Mouse (Mus musculus) erythroblast, adult 5-6 weeks (primary cell): ENCODE measurements around the gene Tex2. TPM values are rescaled to one million over a fixed set of nuclear protein-coding genes. Genes with fewer than 3 reads are reported as not detected.
"Not testable (repeated sequence)": the region's sequence is repeated elsewhere in the genome, so short reads cannot be mapped to it uniquely, and the experiment has no call there.

Experiments used
- ATAC-seq: replicated peaks from 2 replicates; pipeline ENCODE4 v1.8.0; 2016; ENCODE audit warnings: moderate number of reproducible peaks, mild to moderate bottlenecking, moderate TSS enrichment, inconsistent platforms; ENCODE audit not compliant: poor library complexity, low FRiP score, severe bottlenecking
- total RNA-seq, 2 experiments: library from RNA; stranded (forward) in 1 of 2; stranded (reverse) in 1 of 2; fragments of 150-400 nt in 1 of 2; fragments of 200-764, 138-1000 nt in 1 of 2; gene quantifications; 2 replicates each; pipeline versions ENCODE4 v1.2.3 to v1.2.4; 2015 to 2017; ENCODE audit warnings: low replicate concordance in 2 of 2

Tex2 gene
- total RNA-seq, 2 experiments from 2014 or later: 8.6 to 17.5 TPM

DNA sequence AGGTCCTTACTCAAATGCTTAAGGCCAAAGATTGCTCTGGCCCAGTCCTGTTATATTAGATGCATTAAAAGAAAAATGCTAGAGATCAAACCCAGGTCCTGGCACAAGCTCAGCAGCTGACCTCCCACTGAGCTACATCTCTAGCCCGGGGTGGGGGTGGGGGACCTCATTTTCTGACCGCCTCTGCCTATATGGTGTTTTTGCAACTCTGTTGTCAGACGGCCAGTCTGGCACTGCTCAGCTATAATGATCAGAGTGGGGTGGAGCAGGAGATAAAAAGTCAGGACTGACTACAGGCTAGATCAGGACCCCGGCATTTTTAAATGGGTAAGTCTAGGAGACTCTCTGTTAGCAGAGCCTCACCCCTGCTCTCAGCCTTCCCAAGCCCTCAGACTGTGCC lies 94.8 kb downstream of the Tex2 start:
- ATAC-seq: no peak

DNA sequence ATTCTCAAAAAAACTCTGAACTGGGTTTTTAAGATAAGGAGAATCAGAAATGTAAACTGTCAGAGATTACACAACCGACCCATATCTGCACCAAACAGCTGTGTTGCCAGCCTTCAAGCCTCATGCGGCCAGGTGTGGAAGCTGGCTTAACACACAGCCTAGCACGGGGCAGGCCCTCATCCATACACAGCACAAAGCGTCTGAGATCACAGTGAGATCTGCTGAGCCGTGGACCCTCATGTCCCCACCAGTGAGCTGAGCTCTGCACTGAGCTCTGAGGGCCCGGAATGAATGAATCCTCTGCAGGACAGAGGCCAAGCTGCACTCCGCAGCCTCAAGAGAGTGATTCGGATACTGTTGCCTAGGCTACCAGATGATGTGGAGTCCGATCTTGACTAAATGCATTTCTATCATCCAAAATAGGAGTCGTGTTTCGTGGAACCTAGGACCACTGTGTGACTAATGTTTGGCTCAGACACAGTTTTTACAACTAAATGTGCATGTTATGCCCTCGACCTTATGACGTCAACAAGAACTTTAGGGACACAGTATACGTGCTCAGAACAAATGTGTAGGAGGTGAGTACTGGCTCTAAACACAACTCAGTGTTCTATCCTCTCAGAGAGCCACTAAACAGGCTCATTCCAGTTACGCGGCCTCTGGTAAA lies 98.0 kb downstream of the Tex2 start:
- ATAC-seq: 0 out of 2 replicates have a peak, but pooled peaks have one; percentile 36

DNA sequence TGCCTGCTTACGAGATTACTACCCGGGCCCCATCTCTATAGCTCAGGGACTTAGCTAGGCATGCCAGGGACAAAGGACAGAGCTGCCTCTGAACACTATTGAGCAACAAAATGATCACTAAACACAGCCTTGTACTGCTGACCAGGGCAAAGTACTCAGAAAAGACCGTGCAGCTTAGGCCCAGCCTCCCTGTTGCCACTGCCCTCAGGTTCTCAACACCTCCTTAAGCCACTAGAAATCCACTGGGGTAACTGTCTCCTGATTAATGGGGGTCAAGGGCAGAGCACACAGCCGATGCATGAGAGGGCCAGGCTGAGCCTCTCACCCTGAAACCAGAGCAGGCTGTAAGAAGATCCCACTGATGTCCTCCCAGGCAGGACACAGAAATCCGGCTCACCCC lies 98.8 kb downstream of the Tex2 start:
- ATAC-seq: no peak

DNA sequence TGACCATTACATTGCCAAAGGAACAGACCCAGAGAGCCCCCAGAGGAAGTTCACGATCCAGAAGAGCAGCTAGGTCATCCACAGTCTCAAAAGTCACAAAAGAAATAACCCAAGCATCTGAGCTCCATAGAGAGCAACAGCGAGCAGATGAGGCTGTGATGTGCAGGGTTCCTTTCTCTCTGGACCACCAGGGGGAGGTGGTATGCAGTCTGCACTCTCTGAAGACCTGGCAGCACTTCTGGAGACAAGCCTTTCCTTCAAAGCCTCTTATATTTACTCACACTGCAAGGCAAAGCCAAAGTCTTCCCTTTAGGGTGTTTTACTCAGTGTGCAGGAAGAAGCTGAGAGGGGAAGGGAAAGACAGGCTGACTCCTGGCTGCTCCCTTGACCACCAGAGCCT lies 100.1 kb downstream of the Tex2 start:
- ATAC-seq: no peak

DNA sequence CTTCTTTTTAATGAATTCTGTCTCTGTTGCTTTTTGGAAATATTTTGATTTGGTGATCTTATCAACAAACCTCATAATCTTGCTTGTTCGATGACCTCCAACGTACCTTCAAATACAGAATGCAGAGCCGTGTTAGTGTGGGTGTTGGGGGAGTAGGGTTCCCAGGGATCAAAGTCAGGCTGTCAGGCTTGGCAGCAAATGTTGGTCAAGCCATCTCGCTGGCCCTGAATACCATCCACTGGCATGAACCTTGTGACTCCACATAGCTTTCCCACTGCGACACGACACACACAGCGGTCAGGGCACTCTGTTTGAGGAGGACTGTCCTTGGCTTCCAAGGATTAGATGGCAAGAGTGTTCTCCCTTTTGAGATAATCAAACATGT lies 101.2 kb downstream of the Tex2 start:
- ATAC-seq: no peak

DNA sequence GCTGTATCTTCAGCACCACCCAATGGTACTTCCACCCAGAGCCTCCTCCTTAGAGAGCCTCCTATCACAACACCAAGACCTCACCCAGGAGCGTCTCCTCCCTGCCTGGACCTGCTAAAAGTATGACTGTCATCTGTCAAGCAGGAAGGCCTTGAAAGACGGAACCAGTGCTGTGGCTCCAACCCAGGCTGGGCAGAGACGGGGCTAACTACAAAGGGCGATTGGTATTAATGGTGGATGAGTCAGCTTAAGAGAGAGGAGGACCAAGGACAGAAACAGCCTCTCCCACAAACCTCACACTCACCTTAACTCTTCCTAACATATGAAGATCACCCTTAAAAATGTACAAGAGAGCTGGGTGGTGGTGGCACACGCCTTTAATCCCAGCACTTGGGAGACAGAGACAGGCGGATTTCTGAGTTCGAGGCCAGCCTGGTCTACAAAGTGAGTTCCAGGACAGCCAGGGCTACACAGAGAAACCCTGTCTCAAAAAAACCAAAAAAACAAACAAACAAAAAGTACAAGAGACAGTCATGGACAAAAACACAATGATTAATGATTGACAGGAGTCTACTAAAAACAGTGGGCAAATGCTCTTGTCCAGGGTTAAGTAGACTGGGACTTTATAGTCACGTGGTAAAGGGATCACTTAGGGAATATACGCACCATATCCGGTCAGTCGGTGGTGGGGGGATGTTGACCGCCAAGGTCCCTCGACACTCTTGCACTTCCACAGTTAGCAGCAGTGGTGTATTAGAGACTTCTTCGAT lies 101.8 kb downstream of the Tex2 start:
- ATAC-seq: no peak

DNA sequence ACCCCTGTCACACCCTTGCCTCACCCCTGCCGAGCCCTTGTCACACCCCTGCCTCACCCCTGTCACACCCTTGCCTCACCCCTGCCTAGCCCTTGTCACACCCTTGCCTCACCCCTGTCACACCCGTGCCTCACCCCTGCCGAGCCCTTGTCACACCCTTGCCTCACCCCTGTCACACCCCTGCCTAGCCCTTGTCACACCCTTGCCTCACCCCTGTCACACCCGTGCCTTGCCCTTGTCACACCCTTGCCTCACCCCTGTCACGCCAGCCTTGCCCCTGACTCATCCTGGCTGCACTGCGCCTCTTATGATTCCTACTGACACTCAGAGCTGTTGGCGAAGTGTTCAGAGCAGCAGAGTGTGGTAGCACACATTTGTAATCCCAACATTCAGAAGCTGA lies 105.6 kb downstream of the Tex2 start:
- ATAC-seq: peak; percentile 54; the same call in 1 of the 2 replicates

DNA sequence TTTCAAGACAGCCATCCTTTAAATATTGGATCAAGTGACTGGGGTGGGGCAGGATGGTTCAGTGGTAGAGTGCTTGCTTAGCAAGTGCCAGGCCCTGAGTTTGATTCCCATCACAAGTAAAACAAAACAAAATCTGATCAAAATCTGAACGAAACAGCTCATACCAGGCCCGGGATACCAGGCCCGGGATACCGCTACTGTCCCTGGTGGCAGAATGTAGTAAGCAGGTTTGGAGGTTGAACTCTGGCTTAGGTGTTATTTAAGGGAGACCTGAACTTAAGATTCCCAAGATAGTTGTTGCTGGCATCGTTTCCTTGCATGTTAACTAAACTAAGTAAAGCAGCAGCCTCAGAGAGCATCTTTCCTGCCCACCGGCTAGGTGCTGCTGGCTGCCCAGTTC lies 107.0 kb downstream of the Tex2 start:
- no peak for ATAC-seq

DNA sequence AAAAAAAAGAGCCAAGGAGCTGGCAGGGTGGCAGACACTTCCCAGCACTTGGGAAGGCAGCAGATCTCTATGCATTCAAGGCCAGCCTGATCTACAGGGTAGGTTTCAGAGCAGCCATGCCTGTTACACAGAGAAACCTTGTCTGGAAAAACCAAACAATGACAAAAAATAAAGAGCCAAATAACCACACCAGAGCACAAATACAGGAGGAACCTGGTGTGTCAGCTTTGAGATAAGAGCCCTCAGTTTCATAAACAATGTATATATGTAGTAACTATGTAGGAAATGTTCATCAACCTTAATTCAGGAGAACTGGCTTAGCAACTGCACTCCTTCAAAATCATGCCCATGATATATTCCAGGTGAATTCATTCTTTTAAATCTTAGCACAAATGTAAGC lies 109.1 kb downstream of the Tex2 start:
- ATAC-seq: no peak

DNA sequence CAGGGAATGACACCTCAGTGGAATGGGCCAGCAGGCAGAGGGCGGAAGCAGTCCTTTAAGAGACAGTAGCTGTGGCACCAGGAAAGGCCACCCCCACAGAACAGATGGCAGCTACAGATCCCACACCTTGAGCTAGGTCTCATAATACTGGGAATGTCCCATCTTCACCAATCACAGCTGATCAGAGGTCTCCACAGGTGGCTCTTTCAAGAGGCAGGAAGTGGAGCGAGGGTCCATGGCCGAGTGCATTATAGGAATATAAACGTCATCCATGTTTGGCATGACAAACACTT lies 109.9 kb downstream of the Tex2 start:
- ATAC-seq: no peak

DNA sequence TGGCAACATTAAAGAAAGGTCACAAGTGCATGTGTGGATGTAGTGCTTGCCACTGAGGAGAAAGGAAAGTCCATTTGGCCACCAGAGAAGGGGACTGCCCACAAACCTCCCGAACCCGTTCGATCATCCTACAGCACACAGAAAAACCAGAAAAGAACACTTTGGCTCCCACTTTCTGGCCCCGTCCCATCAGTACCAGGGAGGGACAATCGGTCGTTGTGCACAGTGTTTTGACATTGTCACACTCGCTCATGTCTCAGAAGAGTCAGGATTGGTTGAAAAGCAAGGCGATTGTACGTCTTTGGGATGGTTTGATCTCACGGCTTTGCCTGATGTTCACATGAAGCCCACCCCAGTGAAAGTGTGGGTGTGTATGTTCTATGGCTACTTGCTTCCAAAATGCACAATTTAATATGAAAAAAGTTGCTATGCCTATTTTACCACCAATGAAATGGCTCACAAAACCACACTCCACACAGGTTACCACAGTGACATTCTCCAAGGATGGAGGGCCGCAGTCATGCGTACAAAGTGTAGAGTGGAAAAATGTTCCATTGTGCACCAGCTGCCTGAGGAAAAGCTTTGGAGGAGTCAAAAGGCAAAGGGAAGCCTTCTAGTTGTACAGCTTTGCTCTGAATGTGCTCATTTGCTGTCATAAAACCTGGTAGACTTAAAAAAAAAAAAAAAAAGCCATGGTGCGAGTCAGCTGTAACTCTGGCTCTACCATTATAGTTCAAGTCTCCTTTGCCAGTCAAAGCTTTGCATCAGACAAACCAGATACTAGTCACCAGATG lies 110.4 kb downstream of the Tex2 start:
- no peak for ATAC-seq

DNA sequence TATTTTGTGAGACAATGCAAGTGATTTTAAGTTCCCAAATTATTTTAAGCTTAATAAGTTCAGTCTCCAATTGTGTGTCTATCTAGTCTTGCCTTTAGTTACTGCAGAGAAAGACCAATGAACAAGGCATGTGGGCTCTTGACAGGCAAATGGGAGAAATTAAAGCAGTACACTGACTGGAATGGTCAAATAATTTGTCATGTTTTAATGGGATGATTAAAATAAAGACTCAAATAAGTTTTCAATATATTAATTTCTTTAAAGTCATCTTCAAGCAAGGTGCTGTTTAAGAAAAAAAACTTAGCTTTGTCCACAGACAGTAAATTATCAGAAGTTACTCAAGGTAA lies 111.1 kb downstream of the Tex2 start:
- no peak for ATAC-seq

DNA sequence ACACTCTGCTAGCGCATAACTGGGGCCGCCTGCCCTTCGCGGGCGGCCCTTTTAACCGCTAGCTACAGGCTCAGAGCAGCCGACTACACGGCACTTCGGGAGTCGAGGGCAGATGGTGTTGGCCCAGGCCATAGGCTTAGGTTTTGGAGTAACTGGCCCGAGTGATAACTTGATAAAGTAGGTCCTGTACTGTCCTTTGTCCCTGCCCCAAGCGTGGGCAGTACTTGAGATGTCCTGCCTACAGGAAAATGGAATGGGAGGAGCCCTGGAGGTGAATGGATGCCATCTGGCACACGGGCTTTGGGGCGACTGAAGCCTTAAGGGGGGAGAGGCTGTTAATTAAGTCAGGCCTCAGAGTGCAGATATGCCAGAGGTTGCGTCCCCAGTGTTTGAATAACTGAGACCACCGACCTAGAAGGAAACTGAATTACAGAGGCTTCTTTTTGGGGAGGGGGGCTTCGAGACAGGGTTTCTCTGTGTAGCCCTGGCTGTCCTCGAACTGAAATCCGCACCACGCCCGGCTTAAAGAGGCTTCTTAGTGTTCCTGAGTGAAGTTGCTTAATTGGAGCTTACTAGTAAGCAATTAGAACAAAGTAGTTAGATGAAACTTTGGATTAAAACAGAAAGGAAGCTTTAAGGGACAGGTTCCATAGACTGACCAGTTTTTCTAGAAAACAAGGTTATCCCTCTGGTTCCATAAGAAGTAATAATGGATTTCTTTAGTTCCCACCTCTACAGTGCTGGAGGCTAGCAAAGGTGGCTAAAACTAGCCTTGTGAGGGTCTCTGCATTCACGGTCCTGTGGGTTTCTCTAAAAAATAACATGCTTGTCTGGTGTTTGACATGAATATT lies 111.7 kb downstream of the Tex2 start:
- ATAC-seq: peak; percentile 52

DNA sequence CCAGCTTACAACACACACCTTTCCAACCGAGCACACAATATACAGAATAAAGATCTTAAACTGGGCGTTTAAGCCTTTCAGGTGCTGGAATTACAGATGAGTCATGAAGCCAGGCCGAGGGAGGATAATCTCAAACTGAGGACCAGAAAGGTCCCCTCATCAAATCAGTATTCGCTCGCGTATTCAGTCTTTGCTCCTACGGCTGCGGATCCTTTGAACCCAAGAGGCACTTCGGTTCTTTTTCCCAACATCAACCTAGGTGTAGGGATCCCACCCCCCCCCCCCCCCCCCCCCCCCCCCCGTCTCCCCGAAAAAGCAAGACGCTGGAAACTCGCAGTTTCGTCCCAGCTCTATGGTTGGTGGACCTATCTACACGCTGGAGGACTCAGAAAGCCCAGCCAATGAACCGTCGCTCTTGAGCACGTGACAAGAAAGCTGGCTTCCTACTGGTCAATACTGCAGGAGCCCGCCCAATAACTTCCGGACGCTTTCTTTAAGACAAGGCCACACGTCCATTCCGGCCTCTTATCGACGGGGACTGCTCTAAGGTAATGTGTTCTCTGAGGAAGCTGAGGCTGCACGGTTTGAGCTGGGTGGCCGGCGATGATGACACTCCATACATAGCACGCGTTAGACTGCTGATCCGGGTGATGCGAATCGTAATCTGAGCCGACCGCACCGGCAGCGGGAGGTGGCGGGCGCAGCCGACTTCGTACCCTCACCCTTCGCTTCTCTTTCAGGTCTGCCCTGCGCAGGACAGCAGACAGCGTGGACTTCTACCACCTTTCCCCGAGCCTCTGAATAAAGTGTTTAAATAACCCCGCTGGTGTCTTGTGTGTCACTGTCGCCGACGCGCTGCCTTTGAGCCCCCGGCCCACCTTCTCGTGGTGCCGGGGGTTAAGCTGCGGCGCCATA lies 112.6 kb downstream of the Tex2 start:
- ATAC-seq: peak; percentile 99

DNA sequence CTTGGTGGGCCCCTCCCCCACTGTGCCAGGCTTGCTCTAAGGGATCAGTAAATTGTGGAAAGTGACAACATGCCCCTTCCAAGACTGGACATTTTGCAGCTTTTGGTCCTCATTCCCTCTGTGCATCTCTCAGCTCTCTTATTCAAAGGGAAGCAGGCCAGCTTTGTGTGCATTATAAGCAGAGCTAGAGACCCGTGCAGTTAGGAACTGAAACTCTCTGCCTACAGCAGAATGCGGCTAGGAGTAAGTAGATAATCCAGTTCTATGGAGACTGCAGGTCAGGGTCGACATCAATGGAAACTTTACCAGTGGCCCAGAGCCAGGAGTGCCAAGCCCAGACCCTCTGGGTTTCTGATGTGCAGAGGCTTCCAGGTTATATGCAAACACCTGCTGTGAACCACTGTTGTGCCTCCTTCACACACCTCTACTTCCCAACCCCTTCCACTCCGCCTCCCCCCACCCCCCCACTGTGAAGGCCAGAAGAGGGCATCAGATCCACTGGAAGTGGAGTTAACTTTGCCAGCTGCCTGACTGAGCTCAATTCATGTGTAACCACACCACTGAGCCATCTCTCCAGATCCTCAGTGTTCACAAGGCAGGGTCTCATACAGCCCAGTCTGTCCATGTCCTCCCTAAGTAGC lies 114.4 kb downstream of the Tex2 start:
- ATAC-seq: no peak

DNA sequence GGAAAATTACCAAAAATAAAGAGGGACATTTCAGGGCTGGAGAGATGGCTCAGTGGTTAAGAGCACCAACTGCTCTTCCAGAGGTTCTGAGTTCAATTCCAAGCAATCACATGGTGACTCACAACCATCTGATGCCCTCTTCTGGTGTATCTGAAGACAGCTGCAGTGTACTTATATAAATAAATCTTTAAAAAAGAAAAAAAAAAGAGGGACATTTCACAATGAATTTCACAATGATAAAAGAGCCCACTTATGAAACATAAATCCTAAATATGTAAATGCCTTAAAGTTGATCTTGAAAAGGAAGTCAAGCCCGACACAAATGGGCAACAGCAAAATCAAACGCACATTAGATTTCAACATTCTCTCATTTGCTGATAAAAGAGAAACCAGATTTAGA lies 115.3 kb downstream of the Tex2 start:
- ATAC-seq: no peak

DNA sequence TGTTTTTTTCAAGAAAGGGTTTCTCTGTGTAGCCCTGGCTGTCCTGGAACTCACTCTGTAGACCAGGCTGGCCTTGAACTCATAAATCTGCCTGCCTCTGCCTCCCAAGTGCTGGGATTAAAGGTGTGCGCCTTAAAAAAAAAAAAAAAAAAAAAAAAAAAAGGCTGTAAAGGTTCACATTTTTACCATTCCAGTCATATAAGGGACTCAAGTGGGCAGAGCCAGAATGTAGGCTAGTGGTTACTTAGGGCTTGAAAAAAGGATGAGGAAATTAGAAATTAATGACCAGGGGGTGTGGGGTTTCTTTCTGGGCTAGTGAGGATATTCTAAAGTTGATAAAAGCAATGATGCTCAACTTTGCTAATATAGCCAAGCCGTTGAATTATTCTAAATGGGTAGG lies 116.2 kb downstream of the Tex2 start:
- not testable (repeated sequence) for ATAC-seq

DNA sequence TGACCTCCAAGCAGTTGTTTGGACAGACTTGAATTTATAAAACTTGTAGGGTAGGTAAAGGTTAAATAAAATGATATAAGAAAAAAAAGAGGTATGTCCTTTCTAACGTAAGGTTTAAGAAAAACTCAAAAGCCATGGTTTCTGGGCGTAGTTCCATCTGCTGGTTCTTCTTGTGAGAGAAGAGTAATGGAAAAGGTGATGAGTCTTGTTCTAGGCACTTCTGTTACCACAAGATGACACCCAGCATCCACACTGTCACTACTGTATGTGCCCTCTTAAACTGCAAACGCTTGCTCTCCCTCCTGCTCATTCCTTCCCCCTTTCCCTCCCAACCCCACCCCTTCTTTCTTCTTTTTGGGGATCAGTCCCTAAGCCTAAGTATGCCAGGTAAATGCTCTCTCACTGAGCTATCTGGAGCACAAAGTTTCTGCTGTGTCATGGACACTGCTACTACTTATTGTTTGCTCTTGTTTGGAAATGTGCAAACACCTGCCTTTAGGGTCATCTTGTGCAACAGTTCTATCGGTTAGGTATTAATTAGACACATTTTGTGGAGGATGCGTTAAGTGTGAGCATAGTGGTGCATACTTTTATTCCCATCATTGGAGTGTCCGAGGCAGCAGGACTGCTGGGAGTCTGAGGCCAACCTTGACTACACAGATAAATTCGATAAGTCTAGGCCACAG lies 120.1 kb downstream of the Tex2 start:
- ATAC-seq: no peak
